Mouse (Mus musculus) embryo, embryonic 10.5 days (tissue): Measurements from ENCODE around the gene Lrrc3b.

Source experiments
- DNase-seq: peaks from one replicate; pipeline ENCODE4 v3.0.0-alpha.2; 2015; ENCODE audit warnings: low spot score

The Lrrc3b gene

GRCm38 (mm10) chr14:15438485-15439157 lies at the start of gene Lrrc3b:
Lrrc3b (minus strand) TSS chr14:15438987.
- DNase-seq: peak; percentile 77

GRCm38 (mm10) chr14:15477668-15478067 lies 38.9 kb upstream of the Lrrc3b start:
- DNase-seq: no peak

GRCm38 (mm10) chr14:15438096-15438484 lies 697 bp downstream of the Lrrc3b start:
- DNase-seq: peak; percentile 47

- DNase-seq: peak; percentile 18
These were observed 1.3 kb downstream of the Lrrc3b start for GRCm38 (mm10) chr14:15437501-15437941.

GRCm38 (mm10) chr14:15437046-15437445 lies 1.7 kb downstream of the Lrrc3b start:
- DNase-seq: no peak

GRCm38 (mm10) chr14:15436586-15436985 lies 2.2 kb downstream of the Lrrc3b start:
- no peak for DNase-seq

- DNase-seq: no peak
These were observed 6.4 kb downstream of the Lrrc3b start for GRCm38 (mm10) chr14:15432396-15432795.

- DNase-seq: no peak
These were observed 17.2 kb downstream of the Lrrc3b start for GRCm38 (mm10) chr14:15421624-15422023.

GRCm38 (mm10) chr14:15410686-15411534 lies 27.9 kb downstream of the Lrrc3b start:
- DNase-seq: no peak

- DNase-seq: no peak
These were observed 53.3 kb downstream of the Lrrc3b start for GRCm38 (mm10) chr14:15385536-15385935.

GRCm38 (mm10) chr14:15384972-15385371 lies 53.8 kb downstream of the Lrrc3b start:
- DNase-seq: no peak

- DNase-seq: no peak
These were observed 54.3 kb downstream of the Lrrc3b start for GRCm38 (mm10) chr14:15384532-15384931.

GRCm38 (mm10) chr14:15383133-15383532 lies 55.7 kb downstream of the Lrrc3b start:
- no peak for DNase-seq

- DNase-seq: no peak
These were observed 61.4 kb downstream of the Lrrc3b start for GRCm38 (mm10) chr14:15377368-15377767.

GRCm38 (mm10) chr14:15376786-15377185 lies 62.0 kb downstream of the Lrrc3b start:
- DNase-seq: no peak

- no peak for DNase-seq
These were observed 64.5 kb downstream of the Lrrc3b start for GRCm38 (mm10) chr14:15374271-15374670.

- no peak for DNase-seq
These were observed 65.8 kb downstream of the Lrrc3b start for GRCm38 (mm10) chr14:15372985-15373384.

GRCm38 (mm10) chr14:15365045-15365444 lies 73.7 kb downstream of the Lrrc3b start:
- no peak for DNase-seq

GRCm38 (mm10) chr14:15359893-15360292 lies 78.9 kb downstream of the Lrrc3b start:
- no peak for DNase-seq

GRCm38 (mm10) chr14:15359134-15359533 lies 79.7 kb downstream of the Lrrc3b start:
- no peak for DNase-seq

- peak; percentile 85 for DNase-seq
These were observed 83.3 kb downstream of the Lrrc3b start for GRCm38 (mm10) chr14:15355512-15355911.

- no peak for DNase-seq
These were observed 84.5 kb downstream of the Lrrc3b start for GRCm38 (mm10) chr14:15354299-15354698.

GRCm38 (mm10) chr14:15333130-15333529 lies 105.7 kb downstream of the Lrrc3b start:
- DNase-seq: no peak
